Mouse (Mus musculus) heart, adult 2 months (tissue): ENCODE results near the gene Exoc3l2.

Experiments used
- CTCF ChIP-seq: fragments of 200-600 bp; IDR thresholded peaks from 2 replicates; pipeline ENCODE4 v1.8.1; 2022; ENCODE audit warnings: antibody characterized with exemption, mild to moderate bottlenecking, moderate library complexity
- POLR2A ChIP-seq: fragments of 200-500 bp; IDR thresholded peaks from 2 replicates; pipeline ENCODE4 v1.6.1; 2011; ENCODE audit warnings: mild to moderate bottlenecking, low read depth, low read length, control low read depth; ENCODE audit not compliant: insufficient read depth

GRCm38 (mm10) chr7:19525105-19525481 is 62.0 kb downstream of the Exoc3l2 start:
- TF ChIP-seq POLR2A: no peak
- no peak for TF ChIP-seq CTCF
